Mouse (Mus musculus) retina, embryonic 14.5 days (tissue): ENCODE measurements at regions not wholly inside any gene's neighbourhood (a gene's known extent, or its start where the extent isn't known, plus 50 kb on each side); places are given as distances from the start of the nearest gene placed in this dataset.

ENCODE experiments used
- DNase-seq: peaks from one replicate; pipeline ENCODE4 v3.0.0-alpha.2; 2015; ENCODE audit warnings: low spot score

GRCm38 (mm10) chr7:36420741-36421140, 277.2 kb upstream of the Tshz3 start:
- no peak for DNase-seq

- DNase-seq = no peak
Observed at GRCm38 (mm10) chr7:36449181-36449915, 248.6 kb upstream of the Tshz3 start.

GRCm38 (mm10) chr7:36453816-36454215, 244.1 kb upstream of the Tshz3 start:
- no peak for DNase-seq

- DNase-seq = no peak
Observed at GRCm38 (mm10) chr7:36456080-36456479, 241.8 kb upstream of the Tshz3 start.

- DNase-seq = no peak
Observed at GRCm38 (mm10) chr7:36462422-36462833, 235.5 kb upstream of the Tshz3 start.

GRCm38 (mm10) chr7:36469386-36469785, 228.5 kb upstream of the Tshz3 start:
- DNase-seq = no peak

- DNase-seq = no peak
Observed at GRCm38 (mm10) chr7:36473532-36473931, 224.4 kb upstream of the Tshz3 start.

GRCm38 (mm10) chr7:36476434-36476833, 221.5 kb upstream of the Tshz3 start:
- DNase-seq = no peak

GRCm38 (mm10) chr7:36476851-36477644, 220.9 kb upstream of the Tshz3 start:
- peak; percentile 65 for DNase-seq

GRCm38 (mm10) chr7:36488155-36488554, 209.8 kb upstream of the Tshz3 start:
- no peak for DNase-seq

GRCm38 (mm10) chr7:36491173-36491581, 206.7 kb upstream of the Tshz3 start:
- no peak for DNase-seq

GRCm38 (mm10) chr7:36504010-36504875, 193.7 kb upstream of the Tshz3 start:
- DNase-seq = peak; percentile 80

- no peak for DNase-seq
Observed at GRCm38 (mm10) chr7:36507895-36508431, 190.0 kb upstream of the Tshz3 start.

- DNase-seq = no peak
Observed at GRCm38 (mm10) chr7:36513680-36514079, 184.2 kb upstream of the Tshz3 start.

GRCm38 (mm10) chr7:36516094-36516663, 181.7 kb upstream of the Tshz3 start:
- DNase-seq = no peak

GRCm38 (mm10) chr7:36519027-36519426, 178.9 kb upstream of the Tshz3 start:
- no peak for DNase-seq

GRCm38 (mm10) chr7:36522960-36523359, 175.0 kb upstream of the Tshz3 start:
- DNase-seq = no peak

- DNase-seq = no peak
Observed at GRCm38 (mm10) chr7:36526148-36526547, 171.8 kb upstream of the Tshz3 start.

GRCm38 (mm10) chr7:36526692-36527091, 171.2 kb upstream of the Tshz3 start:
- no peak for DNase-seq

GRCm38 (mm10) chr7:36529504-36530065, 168.3 kb upstream of the Tshz3 start:
- no peak for DNase-seq

GRCm38 (mm10) chr7:36531559-36531958, 166.4 kb upstream of the Tshz3 start:
- no peak for DNase-seq
